Mouse (Mus musculus): Measurements from ENCODE around the gene Lpar3. TPM values are rescaled to one million over a fixed set of nuclear protein-coding genes. Genes with fewer than 3 reads are reported as not detected.

The Lpar3 gene
- total RNA-seq, 1 experiment from 2014 or later = not detected

GRCm38 (mm10) chr3:146318520-146318938 is 97.8 kb downstream of the Lpar3 start:
- ATAC-seq (replicated peaks in 1 of 2; ENCODE audit: insufficient read depth in 1 of 2, low FRiP score in 2 of 2, low TSS enrichment in 1 of 2, low read depth in 1 of 2, poor library complexity in 2 of 2, severe bottlenecking in 2 of 2) = no peak

- no peak for ATAC-seq (replicated peaks in 1 of 2; ENCODE audit: insufficient read depth in 1 of 2, low FRiP score in 2 of 2, low TSS enrichment in 1 of 2, low read depth in 1 of 2, poor library complexity in 2 of 2, severe bottlenecking in 2 of 2)
These were observed 98.2 kb downstream of the Lpar3 start for GRCm38 (mm10) chr3:146318987-146319386.

- no peak for ATAC-seq (replicated peaks in 1 of 2; ENCODE audit: insufficient read depth in 1 of 2, low FRiP score in 2 of 2, low TSS enrichment in 1 of 2, low read depth in 1 of 2, poor library complexity in 2 of 2, severe bottlenecking in 2 of 2)
These were observed 98.7 kb downstream of the Lpar3 start for GRCm38 (mm10) chr3:146319503-146319902.

GRCm38 (mm10) chr3:146324949-146325348 is 104.2 kb downstream of the Lpar3 start:
- ATAC-seq (replicated peaks in 1 of 2; ENCODE audit: insufficient read depth in 1 of 2, low FRiP score in 2 of 2, low TSS enrichment in 1 of 2, low read depth in 1 of 2, poor library complexity in 2 of 2, severe bottlenecking in 2 of 2) = no peak

GRCm38 (mm10) chr3:146326743-146327536 is 106.2 kb downstream of the Lpar3 start:
- peak; percentile 25 to 54; a peak in 2 of 4 replicates for ATAC-seq (replicated peaks in 1 of 2; ENCODE audit: insufficient read depth in 1 of 2, low FRiP score in 2 of 2, low TSS enrichment in 1 of 2, low read depth in 1 of 2, poor library complexity in 2 of 2, severe bottlenecking in 2 of 2)

- peak; percentile 77 to 78 for ATAC-seq (replicated peaks in 1 of 2; ENCODE audit: insufficient read depth in 1 of 2, low FRiP score in 2 of 2, low TSS enrichment in 1 of 2, low read depth in 1 of 2, poor library complexity in 2 of 2, severe bottlenecking in 2 of 2)
These were observed 106.9 kb downstream of the Lpar3 start for GRCm38 (mm10) chr3:146327537-146328255.

GRCm38 (mm10) chr3:146328749-146329148 is 108.0 kb downstream of the Lpar3 start:
- ATAC-seq (replicated peaks in 1 of 2; ENCODE audit: insufficient read depth in 1 of 2, low FRiP score in 2 of 2, low TSS enrichment in 1 of 2, low read depth in 1 of 2, poor library complexity in 2 of 2, severe bottlenecking in 2 of 2) = peak; percentile 75 to 84

GRCm38 (mm10) chr3:146331819-146332218 is 111.1 kb downstream of the Lpar3 start:
- ATAC-seq (replicated peaks in 1 of 2; ENCODE audit: insufficient read depth in 1 of 2, low FRiP score in 2 of 2, low TSS enrichment in 1 of 2, low read depth in 1 of 2, poor library complexity in 2 of 2, severe bottlenecking in 2 of 2) = peak in 1 of 2 experiments; percentile 15; a peak in 1 of 4 replicates

GRCm38 (mm10) chr3:146333270-146333669 is 112.5 kb downstream of the Lpar3 start:
- ATAC-seq (replicated peaks in 1 of 2; ENCODE audit: insufficient read depth in 1 of 2, low FRiP score in 2 of 2, low TSS enrichment in 1 of 2, low read depth in 1 of 2, poor library complexity in 2 of 2, severe bottlenecking in 2 of 2) = no peak

GRCm38 (mm10) chr3:146334070-146334469 is 113.3 kb downstream of the Lpar3 start:
- ATAC-seq (replicated peaks in 1 of 2; ENCODE audit: insufficient read depth in 1 of 2, low FRiP score in 2 of 2, low TSS enrichment in 1 of 2, low read depth in 1 of 2, poor library complexity in 2 of 2, severe bottlenecking in 2 of 2) = no peak

Other genes starting within 250 kb of the Lpar3 start
- 14.0 and 22.6 TPM in 2 replicates for gene Syde2, start 233.1 kb upstream of the Lpar3 start, total RNA-seq (2017)
- gene Wdr63, start 112.8 kb upstream of the Lpar3 start, total RNA-seq (2017) = not detected in 2 replicates
- 4.3 and 6.9 TPM in 2 replicates for gene Mcoln3, start 103.5 kb upstream of the Lpar3 start, total RNA-seq (2017)
- gene Mcoln2, start 71.1 kb upstream of the Lpar3 start, total RNA-seq (2017) = 27.8 and 45.0 TPM in 2 replicates
- gene Ssx2ip, start 183.7 kb downstream of the Lpar3 start, total RNA-seq (2017) = 20.1 and 34.4 TPM in 2 replicates
- 10.2 and 12.3 TPM in 2 replicates for gene Ctbs, start 228.8 kb downstream of the Lpar3 start, total RNA-seq (2017)

Data from hematopoietic stem cell, adult 5-6 weeks (primary cell).